Mouse (Mus musculus) stomach, postnatal 0 days (tissue): ENCODE data around the gene Cd81.

Source experiments
- CTCF ChIP-seq: IDR thresholded peaks from 2 replicates; pipeline ENCODE4 v1.5.1; 2016; ENCODE audit warnings: antibody characterized with exemption, low read depth, mild to moderate bottlenecking, moderate library complexity
- EP300 ChIP-seq: optimal IDR thresholded peaks from 2 replicates; pipeline ENCODE3; 2016; ENCODE audit warnings: antibody characterized with exemption

GRCm38 (mm10) chr7:143065692-143066091 is 13.2 kb downstream of the Cd81 start:
- TF ChIP-seq CTCF (no peak), EP300 (no peak)
